Mouse (Mus musculus) hematopoietic stem cell, adult 5-6 weeks (primary cell): ENCODE data around the gene Tcf7l1. TPM values are rescaled to one million over a fixed set of nuclear protein-coding genes. Genes with fewer than 3 reads are reported as not detected.
A peak's percentile ranks its signal among the peaks of the same experiment; 100 is the strongest.

Experiments used
- ATAC-seq, 2 experiments: fragments of 125-278 bp in 1 of 2; replicated peaks in 1 of 2; 2 replicates each; pipeline ENCODE4 v1.8.0; 2016 to 2017; ENCODE audit warnings: inconsistent platforms in 2 of 2, mild to moderate bottlenecking in 2 of 2, moderate number of reproducible peaks in 2 of 2, low read depth in 1 of 2, moderate TSS enrichment in 1 of 2; ENCODE audit not compliant: low FRiP score in 2 of 2, poor library complexity in 2 of 2, severe bottlenecking in 2 of 2, insufficient read depth in 1 of 2, low TSS enrichment in 1 of 2
- total RNA-seq: library from RNA; stranded (forward); fragments of 172-1452, 232-1000 nt; gene quantifications from 2 replicates; pipeline ENCODE4 v1.2.3, GENCODE M21; 2017

The Tcf7l1 gene
- total RNA-seq, 1 experiment from 2014 or later = 0.25 TPM

- no peak for ATAC-seq
These were observed 158.7 kb downstream of the Tcf7l1 start for GRCm38 (mm10) chr6:72630370-72630769.

- no peak for ATAC-seq
These were observed 161.8 kb downstream of the Tcf7l1 start for GRCm38 (mm10) chr6:72627276-72627675.

DNA sequence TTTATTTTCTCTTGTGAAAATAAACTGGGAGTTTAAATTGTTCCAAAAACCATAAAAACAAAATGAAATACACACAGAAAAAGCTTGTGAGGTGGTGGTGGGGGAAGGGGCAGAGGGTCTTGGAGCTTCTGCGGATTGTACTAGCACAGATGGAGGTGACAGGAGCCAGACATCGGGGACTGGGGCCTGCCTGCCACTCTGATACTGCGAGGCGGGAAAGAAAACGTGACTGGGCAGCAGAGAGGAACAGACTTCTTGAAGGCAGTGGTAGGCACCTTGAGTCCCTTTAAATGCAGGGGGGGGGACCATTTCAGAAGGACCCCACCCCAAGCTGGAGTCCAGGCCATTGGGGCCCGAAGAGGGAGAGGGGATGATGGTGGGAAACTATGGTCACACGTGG lies 162.7 kb downstream of the Tcf7l1 start:
- no peak for ATAC-seq

DNA sequence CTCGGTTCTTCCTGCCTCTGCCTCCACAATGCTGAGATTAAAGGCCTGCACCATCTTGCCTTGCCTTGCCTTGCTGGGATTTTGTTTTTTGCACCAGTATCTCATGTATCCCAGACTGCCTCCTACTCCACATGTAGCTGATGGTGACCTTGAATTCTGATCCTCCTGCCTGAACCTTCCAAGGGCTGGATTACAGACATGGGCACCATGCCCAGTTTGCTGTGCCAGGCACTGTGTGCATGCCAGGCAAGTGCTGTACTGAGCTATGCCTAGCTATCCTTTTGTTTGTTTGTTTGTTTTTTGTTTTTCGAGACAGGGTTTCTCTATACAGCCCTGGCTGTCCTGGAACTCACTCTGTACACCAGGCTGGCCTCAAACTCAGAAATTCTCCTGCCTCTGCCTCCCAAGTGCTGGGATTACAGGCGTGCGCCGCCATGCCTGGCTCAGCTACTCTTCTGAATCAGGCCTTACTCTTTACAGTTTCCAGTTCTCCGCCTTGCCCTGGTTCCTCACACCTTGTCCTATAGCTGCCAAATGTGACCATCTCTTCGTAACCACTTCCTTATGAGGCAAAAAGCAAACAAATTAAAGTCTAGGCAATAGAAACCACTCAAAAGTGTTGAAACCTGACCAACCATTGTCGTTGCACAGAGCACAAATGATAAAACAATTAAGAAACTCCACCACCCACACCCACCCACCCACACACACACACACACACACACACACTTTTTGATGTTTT lies 165.2 kb downstream of the Tcf7l1 start:
- ATAC-seq = peak; percentile 72 to 75; a peak in 3 of 4 replicates

DNA sequence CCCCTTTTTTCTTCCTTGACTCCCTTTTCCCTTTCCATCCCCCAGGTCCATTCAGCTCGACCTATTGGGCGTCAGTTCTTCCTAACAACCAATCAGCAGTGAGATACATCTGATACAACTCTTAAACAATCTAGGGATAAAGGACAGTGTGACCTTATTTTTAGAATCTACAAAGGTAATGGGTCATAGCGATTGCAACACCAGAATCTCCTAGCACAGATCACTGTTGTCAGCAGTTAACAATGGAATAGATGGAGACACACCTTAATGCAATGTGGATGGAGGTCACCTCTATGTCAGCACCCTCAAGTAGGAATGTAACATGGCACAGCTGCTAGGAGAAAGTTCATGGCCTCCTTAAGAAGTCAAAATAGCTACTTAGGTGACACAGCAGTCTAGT lies 166.1 kb downstream of the Tcf7l1 start:
- no peak for ATAC-seq

- ATAC-seq = no peak
These were observed 168.1 kb downstream of the Tcf7l1 start for GRCm38 (mm10) chr6:72620920-72621319.

GRCm38 (mm10) chr6:72619734-72620532 lies 169.1 kb downstream of the Tcf7l1 start:
- no peak for ATAC-seq

- peak; percentile 92 to 93 for ATAC-seq
These were observed 172.3 kb downstream of the Tcf7l1 start, which contains the start of gene Tgoln1 for GRCm38 (mm10) chr6:72616643-72617288. Gene Tgoln1 (minus strand): TSS chr6:72617000.

GRCm38 (mm10) chr6:72615561-72616375 lies 173.3 kb downstream of the Tcf7l1 start:
- no peak for ATAC-seq

DNA sequence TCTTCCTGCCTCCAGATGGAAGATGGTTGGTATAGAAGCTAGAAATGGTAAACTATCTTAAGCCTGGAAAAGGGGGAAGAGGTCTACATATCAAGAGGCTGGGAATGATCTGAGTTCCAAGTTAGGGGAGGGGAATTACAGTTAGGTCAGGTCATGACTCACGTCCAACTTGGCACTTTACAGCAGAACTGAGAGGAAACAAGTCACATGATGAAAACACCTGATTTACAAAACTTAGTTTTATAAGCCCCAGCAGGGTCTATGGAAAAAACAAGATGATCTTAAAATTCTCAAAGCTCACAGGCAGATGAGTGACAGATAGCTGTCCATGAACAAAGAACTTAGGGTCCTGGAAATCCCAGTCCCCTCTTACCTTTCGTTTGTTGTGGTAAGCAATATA lies 173.9 kb downstream of the Tcf7l1 start:
- ATAC-seq = no peak

DNA sequence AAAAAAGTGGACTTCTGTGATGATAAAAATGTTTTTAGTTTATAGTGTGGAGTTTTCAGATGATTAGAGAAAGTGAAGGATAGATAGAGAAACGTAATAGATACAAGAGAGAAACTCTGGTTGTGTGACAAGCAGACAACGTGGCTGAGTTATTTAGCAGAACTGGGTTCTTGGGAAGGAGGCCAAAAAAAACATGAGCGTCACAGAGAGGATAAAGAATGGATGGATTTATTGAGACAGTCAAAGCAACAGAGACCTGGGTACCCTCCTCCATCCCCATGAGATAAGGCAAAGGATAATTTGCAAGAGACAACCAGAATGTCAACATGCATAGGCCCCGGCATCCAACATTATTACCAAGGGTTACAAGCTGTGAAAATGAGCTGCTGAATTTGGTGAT lies 178.8 kb downstream of the Tcf7l1 start:
- no peak for ATAC-seq

GRCm38 (mm10) chr6:72608662-72609184 lies 180.3 kb downstream of the Tcf7l1 start:
- no peak for ATAC-seq

DNA sequence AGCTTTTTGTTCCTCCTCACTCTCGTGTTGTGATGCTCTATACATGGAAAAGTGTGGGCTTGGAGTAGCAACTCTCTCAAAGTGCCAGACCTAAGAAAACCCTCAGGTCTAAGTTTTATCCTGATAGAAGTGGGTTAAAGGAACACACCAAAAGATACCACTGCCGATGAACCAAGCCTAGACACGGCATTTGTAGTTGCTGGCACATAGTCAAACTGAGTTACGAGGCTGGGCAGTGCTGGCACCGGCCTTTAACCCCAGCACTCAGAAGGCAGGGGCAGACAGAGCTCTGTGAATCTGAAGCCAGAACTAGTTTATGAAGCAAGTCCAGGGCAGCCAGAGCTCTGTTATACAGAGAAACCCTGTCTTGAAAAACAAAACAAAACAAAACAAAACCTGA lies 181.4 kb downstream of the Tcf7l1 start:
- no peak for ATAC-seq

DNA sequence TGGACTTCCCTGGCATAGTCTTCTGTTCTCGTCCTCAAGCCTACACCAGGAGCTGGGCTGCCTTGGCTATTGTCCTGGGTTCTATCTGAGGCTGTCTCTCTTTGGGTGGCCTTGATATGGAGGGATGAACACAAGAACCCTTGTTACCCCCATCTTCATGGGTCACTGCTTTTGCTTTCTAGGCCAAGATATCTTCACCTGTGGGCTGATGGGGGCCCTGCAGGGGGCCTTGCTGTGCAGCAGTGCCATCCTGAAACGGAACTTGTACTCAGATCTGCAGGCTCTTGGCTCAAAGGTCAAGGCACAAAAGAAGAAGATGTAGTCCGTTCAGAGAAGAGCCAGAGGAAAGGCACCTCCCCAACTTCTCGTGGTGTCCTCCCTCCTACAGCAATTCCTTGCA lies 182.0 kb downstream of the Tcf7l1 start:
- no peak for ATAC-seq

DNA sequence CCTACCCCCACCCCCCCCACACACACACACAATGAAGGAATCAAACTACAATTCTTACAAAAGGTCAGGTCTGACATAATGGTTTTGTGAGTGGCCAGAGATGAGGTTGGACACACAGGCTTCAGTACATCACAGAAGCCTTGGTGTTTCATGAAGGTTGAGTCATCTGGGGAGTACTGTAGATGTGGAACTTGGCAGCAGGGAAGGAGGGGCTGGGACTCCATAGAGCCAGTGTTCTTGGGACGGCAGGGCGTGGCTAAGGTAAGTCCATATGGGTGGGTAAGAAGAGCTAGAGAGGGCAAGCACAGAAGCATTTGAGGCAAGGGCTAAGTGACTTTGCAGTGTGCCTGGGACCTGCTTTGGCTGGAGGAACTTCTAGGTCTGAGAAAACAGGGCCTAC lies 185.0 kb downstream of the Tcf7l1 start:
- no peak for ATAC-seq

GRCm38 (mm10) chr6:72601732-72602131 lies 187.3 kb downstream of the Tcf7l1 start:
- ATAC-seq = peak; percentile 65 to 72

DNA sequence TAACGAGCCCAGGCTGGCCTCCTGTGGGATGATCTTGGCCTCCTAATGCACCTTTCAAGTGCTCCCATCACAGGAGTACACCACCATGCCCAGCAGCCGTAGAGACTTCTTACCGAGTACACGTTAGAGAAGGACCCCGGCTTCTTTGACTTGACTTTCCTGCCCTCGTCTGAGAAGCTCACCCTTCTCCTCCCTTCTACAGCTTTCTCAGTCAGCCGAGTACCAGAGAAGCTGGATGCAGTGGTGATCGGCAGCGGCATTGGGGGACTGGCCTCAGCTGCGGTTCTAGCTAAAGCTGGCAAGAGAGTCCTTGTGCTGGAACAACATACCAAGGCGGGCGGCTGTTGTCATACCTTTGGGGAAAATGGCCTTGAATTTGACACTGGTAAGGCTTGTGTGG lies 188.3 kb downstream of the Tcf7l1 start:
- no peak for ATAC-seq
